In the genomic region with DNA sequence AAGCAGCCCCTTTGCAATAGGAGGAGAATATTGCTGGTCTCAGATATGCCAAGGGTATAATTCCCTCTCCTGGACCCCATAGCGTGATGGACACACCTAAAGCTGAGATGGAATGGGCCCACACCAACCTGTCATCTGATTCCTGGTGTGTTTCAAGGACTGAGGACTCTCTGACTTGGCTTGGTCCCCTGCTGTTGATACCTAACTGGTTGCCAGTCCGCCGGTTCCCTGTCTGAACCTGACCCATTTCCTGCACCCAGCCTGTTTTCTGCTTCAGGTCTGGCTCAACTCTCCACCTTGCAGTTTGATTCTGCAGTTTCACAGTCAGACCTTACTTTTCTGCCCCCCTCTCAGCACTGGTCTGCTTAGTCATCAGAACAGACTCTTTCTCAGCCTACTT, we compare ENCODE assay signal across 37 mouse cellular contexts. TPM values are rescaled to one million over a fixed set of nuclear protein-coding genes. Genes with fewer than 3 reads are reported as not detected.
"Had no signal": no experiment of that assay in that cellular context is flagged by ENCODE, and none has a peak within 500 bp of the region (broad histone marks: within the 10 kb centered on the region; RNA-seq: fewer than 3 reads in every experiment).

No protein-coding gene starts in this region.

- H3K4me3 ChIP-seq: heart, embryonic 10.5 days; heart, embryonic 12.5 days; heart, embryonic 13.5 days; heart, embryonic 15.5 days; hindbrain, embryonic 10.5 days; hindbrain, embryonic 12.5 days; hindbrain, embryonic 13.5 days; hindbrain, embryonic 15.5 days; intestine, embryonic 15.5 days; kidney, embryonic 15.5 days; layer of hippocampus, adult 2 months had no signal

- H3K9me3 ChIP-seq: heart, embryonic 10.5 days; heart, embryonic 12.5 days; heart, embryonic 13.5 days; heart, embryonic 15.5 days; hindbrain, embryonic 10.5 days; hindbrain, embryonic 12.5 days; hindbrain, embryonic 13.5 days; hindbrain, embryonic 15.5 days; intestine, embryonic 15.5 days; kidney, embryonic 15.5 days had no signal

- H3K27ac ChIP-seq: heart, embryonic 10.5 days; heart, embryonic 13.5 days; heart, embryonic 15.5 days; hindbrain, embryonic 10.5 days; hindbrain, embryonic 12.5 days; hindbrain, embryonic 13.5 days; hindbrain, embryonic 14.5 days; hindbrain, embryonic 15.5 days; hindbrain, postnatal 0 days; intestine, embryonic 15.5 days; kidney, embryonic 15.5 days; kidney, postnatal 0 days; layer of hippocampus, adult 2 months had no signal

- H3K9ac ChIP-seq: heart, embryonic 12.5 days; heart, embryonic 13.5 days; heart, embryonic 15.5 days; hindbrain, embryonic 12.5 days; hindbrain, embryonic 13.5 days; hindbrain, embryonic 14.5 days; hindbrain, embryonic 15.5 days; intestine, embryonic 15.5 days; kidney, embryonic 15.5 days had no signal

- H3K36me3 ChIP-seq: heart, embryonic 10.5 days; heart, embryonic 12.5 days; heart, embryonic 13.5 days; heart, embryonic 15.5 days; hindbrain, embryonic 10.5 days; hindbrain, embryonic 12.5 days; hindbrain, embryonic 13.5 days; hindbrain, embryonic 15.5 days; intestine, embryonic 15.5 days; kidney, embryonic 15.5 days had no signal

- H3K4me2 ChIP-seq: heart, embryonic 12.5 days; heart, embryonic 13.5 days; heart, embryonic 15.5 days; hindbrain, embryonic 12.5 days; hindbrain, embryonic 13.5 days; hindbrain, embryonic 14.5 days; hindbrain, embryonic 15.5 days; intestine, embryonic 15.5 days; kidney, embryonic 15.5 days had no signal

- DNase-seq: heart, postnatal 10 days; heart, postnatal 14 days; heart, postnatal 36 days; heart, postnatal 4 days; kidney, adult 11 months; kidney, adult 18-20 months; kidney, adult 2 months; kidney, adult 8-10 months; kidney, adult 9 months; kidney, postnatal 10 days; kidney, postnatal 14 days; kidney, postnatal 25 days; kidney, postnatal 36 days; kidney, postnatal 4 days; layer of hippocampus, adult 9-11 months; layer of hippocampus, postnatal 36 days had no signal

- ATAC-seq: hindbrain, embryonic 16.5 days; hindbrain, postnatal 0 days; inflammation-experienced regulatory T-cells, adult 6 months; intestine, embryonic 15.5 days; intestine, embryonic 16.5 days; intestine, postnatal 0 days had no signal

- H3K4me1 ChIP-seq: intestine, embryonic 15.5 days had no signal

RNA-seq across cellular contexts. Expression of a gene that starts 17.5 kb away (rescaled TPM):
- polyA plus RNA-seq: heart, embryonic 10.5 days; hindbrain, embryonic 10.5 days; hindbrain, embryonic 11.5 days; hindbrain, embryonic 12.5 days; hindbrain, embryonic 13.5 days; hindbrain, embryonic 14.5 days; hindbrain, embryonic 15.5 days; hindbrain, embryonic 16.5 days; hindbrain, postnatal 0 days; inflammation-experienced regulatory T-cells, adult 6 months; intestine, embryonic 14.5 days; kidney, embryonic 15.5 days; large intestine, adult 2 months had no signal

RNA-seq across cellular contexts. Expression of a gene that starts 55.3 kb away (rescaled TPM):
- polyA plus RNA-seq: inflammation-experienced regulatory T-cells, adult 6 months; intestine, postnatal 0 days had no signal
